Mouse (Mus musculus): ENCODE data around the gene Olfr30. TPM values are rescaled to one million over a fixed set of nuclear protein-coding genes. Genes with fewer than 3 reads are reported as not detected.
A peak's percentile ranks its signal among the peaks of the same experiment; 100 is the strongest.
"Not testable (repeated sequence)": the region's sequence is repeated elsewhere in the genome, so short reads cannot be mapped to it uniquely, and the experiment has no call there.

Gene Olfr30
- not detected for total RNA-seq (2021)
- long read RNA-seq, experiment 1 = 0 reads
- long read RNA-seq, experiment 2 = 0 reads

- intact Hi-C loops (cut with DNase I) = no loop called here
- DNase-seq = no peak
Measured at GRCm38 (mm10) chr11:58462170-58462569, at the start of gene Olfr30. Olfr30 (minus strand) TSS chr11:58462270.

GRCm38 (mm10) chr11:58509058-58509457 is 47.0 kb upstream of the Olfr30 start:
- DNase-seq; intact Hi-C loops (cut with DNase I): not testable (repeated sequence)

- not testable (repeated sequence) for DNase-seq
- intact Hi-C loops (cut with DNase I) = loop anchor here (5.0 kb wide), 1 partner anchor 100 kb away; no protein-coding TSS in a partner anchor
Measured at GRCm38 (mm10) chr11:58502472-58502871, 40.4 kb upstream of the Olfr30 start, which contains the start of gene Olfr331. Olfr331 (minus strand) TSS chr11:58502572.

- intact Hi-C loops (cut with DNase I) = loop anchor here (10.0 kb wide), 1 partner anchor 194 kb away; the partner anchor contains the start of gene Zfp692
- DNase-seq = peak in 1 of 2 experiments; percentile 3
Measured at GRCm38 (mm10) chr11:58499290-58499689, 37.2 kb upstream of the Olfr30 start.

GRCm38 (mm10) chr11:58498761-58499160 is 36.7 kb upstream of the Olfr30 start:
- intact Hi-C loops (cut with DNase I) = loop anchor here (10.0 kb wide), 1 partner anchor 194 kb away; the partner anchor contains the start of gene Zfp692
- peak; percentile 30 to 59 for DNase-seq

GRCm38 (mm10) chr11:58492455-58492854 is 30.4 kb upstream of the Olfr30 start, which contains the start of gene Olfr332:
Olfr332 (minus strand) TSS chr11:58492555.
- DNase-seq = no peak
- intact Hi-C loops (cut with DNase I) = loop anchor here (10.0 kb wide), 1 partner anchor 188 kb away; the partner anchor contains the start of gene Zfp692

GRCm38 (mm10) chr11:58453592-58453991 is 8.5 kb downstream of the Olfr30 start:
- intact Hi-C loops (cut with DNase I) = no loop called here
- DNase-seq = no peak

GRCm38 (mm10) chr11:58452759-58453158 is 9.3 kb downstream of the Olfr30 start, which contains the start of gene Lypd9:
Lypd9 (minus strand) TSS chr11:58452923.
- intact Hi-C loops (cut with DNase I) = no loop called here
- no peak for DNase-seq

- intact Hi-C loops (cut with DNase I) = no loop called here
- no peak for DNase-seq
Measured at GRCm38 (mm10) chr11:58437866-58438265, 24.2 kb downstream of the Olfr30 start.

GRCm38 (mm10) chr11:58432259-58432658 is 29.8 kb downstream of the Olfr30 start, which contains the start of gene Gm12253:
Gm12253 (plus strand) TSS chr11:58432559.
- no peak for DNase-seq
- intact Hi-C loops (cut with DNase I) = no loop called here

- intact Hi-C loops (cut with DNase I) = no loop called here
- no peak for DNase-seq
Measured at GRCm38 (mm10) chr11:58420815-58421214, 41.3 kb downstream of the Olfr30 start, which contains the start of gene 1810065E05Rik. 1810065E05Rik (plus strand) TSS chr11:58421111.

- peak in 1 of 2 experiments; percentile 14 for DNase-seq
- intact Hi-C loops (cut with DNase I) = no loop called here
Measured at GRCm38 (mm10) chr11:58418336-58418735, 43.7 kb downstream of the Olfr30 start.

GRCm38 (mm10) chr11:58408066-58408465 is 54.0 kb downstream of the Olfr30 start:
- intact Hi-C loops (cut with DNase I) = no loop called here
- no peak for DNase-seq

Other genes with a start within 250 kb of the Olfr30 start
- gene 4930438A08Rik, start 187.5 kb downstream of the Olfr30 start, total RNA-seq (2021) = not detected
- 1 to 10 TPM; 3.9 to 4.7 TPM for gene Zfp692, start 155.2 kb downstream of the Olfr30 start, total RNA-seq (2021)
- 10 to 100 TPM; 48.9 to 53.1 TPM for gene Zfp672, start 131.9 kb downstream of the Olfr30 start, total RNA-seq (2021)
- 10 to 100 TPM; 45.6 to 49.5 TPM for gene Sh3bp5l, start 131.5 kb downstream of the Olfr30 start, total RNA-seq (2021)
- not detected for gene Lypd8, start 83.2 kb downstream of the Olfr30 start, total RNA-seq (2021)
- gene 1810065E05Rik, start 41.2 kb downstream of the Olfr30 start, total RNA-seq (2021) = not detected
- not detected for gene Gm12253, start 29.7 kb downstream of the Olfr30 start, total RNA-seq (2021)
- gene Lypd9, start 9.3 kb downstream of the Olfr30 start, total RNA-seq (2021) = not detected
- not detected for gene Olfr332, start 30.3 kb upstream of the Olfr30 start, total RNA-seq (2021)
- not detected for gene Olfr331, start 40.3 kb upstream of the Olfr30 start, total RNA-seq (2021)
- gene Olfr330, start 72.6 kb upstream of the Olfr30 start, total RNA-seq (2021) = not detected
- gene Olfr329-ps, start 84.2 kb upstream of the Olfr30 start, total RNA-seq (2021) = not detected
- under 1 TPM; 0.10 to 0.12 TPM for gene Olfr328, start 93.4 kb upstream of the Olfr30 start, total RNA-seq (2021)
- not detected for gene Olfr224, start 108.3 kb upstream of the Olfr30 start, total RNA-seq (2021)
- gene Olfr325, start 115.5 kb upstream of the Olfr30 start, total RNA-seq (2021) = not detected
- gene Olfr324, start 132.8 kb upstream of the Olfr30 start, total RNA-seq (2021) = not detected
- 10 to 100 TPM in 1 of 2 experiments, 1 to 10 TPM in 1; 7.4 to 10.7 TPM for gene 2210407C18Rik, start 153.8 kb upstream of the Olfr30 start, total RNA-seq (2021)
- not detected for gene Olfr323, start 168.2 kb upstream of the Olfr30 start, total RNA-seq (2021)
- gene Trim58, start 178.2 kb upstream of the Olfr30 start, total RNA-seq (2021) = under 1 TPM in 1 of 2 experiments, not detected in 1; 0.17 TPM
- gene Olfr322, start 196.5 kb upstream of the Olfr30 start, total RNA-seq (2021) = not detected
- gene Olfr320, start 218.8 kb upstream of the Olfr30 start, total RNA-seq (2021) = not detected
- gene Olfr319, start 236.9 kb upstream of the Olfr30 start, total RNA-seq (2021) = not detected

Measured in heart, postnatal 14 days (tissue).